ENCODE assay signal across 23 mouse cellular contexts in the genomic region with DNA sequence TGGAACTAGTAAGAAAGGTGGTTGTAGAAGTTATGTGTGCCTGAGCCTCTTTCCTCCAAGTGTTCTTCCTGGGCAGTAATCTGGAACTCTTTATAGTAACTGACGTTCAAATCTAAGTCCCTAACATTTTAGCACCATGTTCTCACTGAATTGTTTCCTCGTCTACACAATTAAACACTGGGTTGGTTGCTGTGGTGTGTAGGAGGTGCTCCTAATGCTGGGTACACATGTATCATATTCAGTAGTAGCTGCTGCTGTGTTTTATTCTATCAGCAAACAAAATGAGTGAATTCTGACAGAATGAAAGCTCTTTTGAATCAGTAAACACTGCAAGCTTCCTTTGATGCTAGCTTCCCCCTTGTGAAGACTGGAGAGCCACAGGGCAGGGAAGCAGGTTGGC.
"Had no signal": no experiment of that assay in that cellular context is flagged by ENCODE, and none has a peak within 500 bp of the region (broad histone marks: within the 10 kb centered on the region; RNA-seq: fewer than 3 reads in every experiment).

No protein-coding gene starts in this region.

- ATAC-seq: intestine, postnatal 0 days; liver, embryonic 12.5 days had no signal

- H3K27ac ChIP-seq: kidney, postnatal 0 days; limb, embryonic 10.5 days; limb, embryonic 13.5 days; liver, embryonic 12.5 days; liver, embryonic 15.5 days; lung, embryonic 15.5 days; midbrain, embryonic 12.5 days; stomach, postnatal 0 days had no signal

- DNase-seq: kidney, adult 2 months; kidney, postnatal 25 days; layer of hippocampus, postnatal 36 days; liver; lung, adult 18-20 months; lung, postnatal 10 days; lung, postnatal 36 days; right cerebral cortex, adult 18-20 months; right cerebral cortex, postnatal 14 days; right cerebral cortex, postnatal 4 days; thymus, adult 2 months; thymus, postnatal 14 days; thymus, postnatal 4 days had no signal

- H3K9me3 ChIP-seq: limb, embryonic 10.5 days; limb, embryonic 13.5 days; liver, embryonic 12.5 days; liver, embryonic 15.5 days; lung, embryonic 15.5 days; megakaryocyte, embryonic 14.5 days; midbrain, embryonic 12.5 days had no signal

- H3K4me1 ChIP-seq: limb, embryonic 10.5 days; limb, embryonic 13.5 days; liver, embryonic 12.5 days; liver, embryonic 15.5 days; lung, embryonic 15.5 days; megakaryocyte, embryonic 14.5 days; midbrain, embryonic 12.5 days had no signal

- H3K36me3 ChIP-seq: limb, embryonic 10.5 days; limb, embryonic 13.5 days; liver, embryonic 12.5 days; liver, embryonic 15.5 days; lung, embryonic 15.5 days; midbrain, embryonic 12.5 days had no signal

- H3K27me3 ChIP-seq: limb, embryonic 13.5 days; liver, embryonic 12.5 days; liver, embryonic 15.5 days; lung, embryonic 15.5 days; megakaryocyte, embryonic 14.5 days; midbrain, embryonic 12.5 days had no signal

- H3K4me2 ChIP-seq: limb, embryonic 13.5 days; liver, embryonic 12.5 days; liver, embryonic 15.5 days; lung, embryonic 15.5 days; midbrain, embryonic 12.5 days had no signal

- H3K4me3 ChIP-seq: limb, embryonic 10.5 days; limb, embryonic 13.5 days; liver, embryonic 12.5 days; liver, embryonic 15.5 days; lung, embryonic 15.5 days; megakaryocyte, embryonic 14.5 days; midbrain, embryonic 12.5 days had no signal

- H3K9ac ChIP-seq: limb, embryonic 13.5 days; liver, embryonic 12.5 days; liver, embryonic 15.5 days; lung, embryonic 15.5 days; midbrain, embryonic 12.5 days had no signal
